Mouse (Mus musculus): ENCODE measurements around the gene Ndc1. TPM values are rescaled to one million over a fixed set of nuclear protein-coding genes. Genes with fewer than 3 reads are reported as not detected.
A peak's percentile ranks its signal among the peaks of the same experiment; 100 is the strongest.
"Not testable (repeated sequence)": the region's sequence is repeated elsewhere in the genome, so short reads cannot be mapped to it uniquely, and the experiment has no call there.

Gene Ndc1
- total RNA-seq, 2 experiments from 2014 or later = 56.0 to 181 TPM

DNA sequence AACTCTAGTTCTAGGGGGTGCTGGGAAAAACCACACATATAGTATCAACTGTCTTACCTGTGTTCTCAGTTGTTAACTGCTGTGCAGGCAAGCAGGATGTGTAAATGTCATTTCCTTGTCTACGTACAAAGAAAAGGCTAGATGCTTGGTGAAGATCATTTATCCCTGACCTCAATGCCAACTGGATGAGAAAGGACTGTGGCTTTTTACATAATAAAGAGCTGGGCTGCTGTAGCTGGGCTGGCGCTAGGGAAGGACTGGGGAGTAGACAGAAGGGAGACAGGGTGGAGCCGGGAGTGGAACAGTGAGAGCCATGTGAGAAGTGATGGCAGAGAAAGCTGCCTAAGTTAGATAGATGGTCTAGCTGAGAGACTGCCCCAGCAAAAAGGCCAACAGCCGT lies 4.8 kb upstream of the Ndc1 start:
- ATAC-seq (replicated peaks; ENCODE audit: poor library complexity, severe bottlenecking) = no peak

DNA sequence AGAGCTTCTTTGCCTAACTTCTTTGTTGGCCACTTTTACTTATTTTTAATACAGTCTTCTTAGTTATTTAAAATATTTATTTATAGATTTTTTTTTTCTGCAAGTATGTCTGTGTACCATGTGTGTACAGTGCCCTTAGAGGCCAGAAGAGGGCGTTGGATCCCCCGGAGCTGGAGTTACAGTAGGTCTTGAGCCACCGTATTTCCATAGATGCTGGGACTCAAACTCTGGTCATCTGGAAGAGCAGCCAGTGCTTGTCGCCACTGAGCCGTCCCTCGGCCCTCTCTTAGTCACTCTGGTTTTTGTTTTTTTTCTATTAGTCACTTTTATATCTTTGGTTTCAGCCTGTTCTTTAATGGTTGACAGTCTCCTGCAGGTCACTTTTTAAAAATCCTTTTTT lies 4.0 kb upstream of the Ndc1 start:
- ATAC-seq (replicated peaks; ENCODE audit: poor library complexity, severe bottlenecking) = no peak

DNA sequence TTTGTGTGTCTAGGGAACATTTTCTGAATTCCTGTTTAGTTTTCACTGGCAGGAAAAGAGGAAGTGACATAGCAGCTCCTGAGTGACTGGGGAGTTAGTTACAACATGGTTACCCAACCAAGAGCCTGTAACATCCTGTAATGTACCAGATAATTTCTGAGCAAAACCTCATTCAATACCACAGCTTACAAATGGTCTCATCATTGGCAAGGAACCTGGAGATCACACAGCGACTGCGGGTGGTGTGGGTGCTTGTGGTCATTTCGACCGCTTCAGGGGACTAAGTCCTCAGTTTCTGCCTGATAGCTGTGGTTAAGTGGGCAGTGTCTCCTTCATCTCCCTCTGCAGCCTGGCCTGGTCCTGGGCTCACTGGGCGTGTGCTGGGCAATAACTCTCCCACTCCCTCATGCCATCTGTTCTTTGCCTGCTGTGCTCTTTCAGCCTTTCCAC lies 3.4 kb upstream of the Ndc1 start:
- peak; percentile 78 for ATAC-seq (replicated peaks; ENCODE audit: poor library complexity, severe bottlenecking)

GRCm38 (mm10) chr4:107366408-107366807 lies 1.2 kb upstream of the Ndc1 start:
- ATAC-seq (replicated peaks; ENCODE audit: poor library complexity, severe bottlenecking) = not testable (repeated sequence)

GRCm38 (mm10) chr4:107372304-107372703 lies 4.7 kb downstream of the Ndc1 start:
- no peak for ATAC-seq (replicated peaks; ENCODE audit: poor library complexity, severe bottlenecking)

GRCm38 (mm10) chr4:107374677-107375076 lies 7.1 kb downstream of the Ndc1 start:
- ATAC-seq (replicated peaks; ENCODE audit: poor library complexity, severe bottlenecking) = no peak

DNA sequence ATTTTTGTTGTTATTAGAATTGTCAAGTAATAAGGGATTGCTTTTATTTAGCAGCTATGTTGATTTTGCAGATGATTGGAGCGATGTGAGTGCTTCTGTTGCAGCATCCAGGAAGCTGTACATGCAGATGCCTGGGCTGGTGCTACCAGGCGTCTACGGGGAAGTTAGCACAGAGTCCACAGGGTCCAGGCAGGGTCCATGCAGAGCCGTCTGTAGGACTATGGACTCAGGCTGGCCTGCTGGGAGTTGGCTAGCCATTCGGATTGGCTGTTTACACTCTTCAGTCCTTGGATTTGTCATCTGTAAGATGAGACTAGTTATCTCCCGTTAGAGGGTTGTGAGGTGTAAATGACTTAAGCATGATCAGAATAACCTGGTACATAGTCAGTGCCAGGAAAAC lies 11.4 kb downstream of the Ndc1 start:
- no peak for ATAC-seq (replicated peaks; ENCODE audit: poor library complexity, severe bottlenecking)

- no peak for ATAC-seq (replicated peaks; ENCODE audit: poor library complexity, severe bottlenecking)
Observed at GRCm38 (mm10) chr4:107380871-107381270, 13.3 kb downstream of the Ndc1 start.

DNA sequence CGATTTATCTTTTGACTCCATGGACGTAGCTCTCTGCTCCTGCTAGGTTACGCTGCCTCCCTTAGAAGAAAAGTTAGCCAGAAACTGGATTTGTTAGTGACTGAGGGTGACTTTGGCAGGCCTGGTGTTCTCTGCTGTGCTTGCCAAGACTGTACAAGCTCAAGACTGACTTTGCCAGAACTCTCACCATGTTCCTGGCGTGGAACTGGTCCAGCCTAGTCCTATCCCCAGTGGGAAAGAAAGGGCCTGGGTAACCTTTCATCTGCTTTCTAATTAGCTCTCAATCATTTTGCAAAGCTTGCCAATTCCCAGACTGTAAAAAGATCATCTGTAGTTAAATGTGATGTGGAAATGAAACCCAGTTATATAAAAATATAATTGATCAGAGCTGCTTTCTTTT lies 19.5 kb downstream of the Ndc1 start:
- ATAC-seq (replicated peaks; ENCODE audit: poor library complexity, severe bottlenecking) = no peak

- no peak for ATAC-seq (replicated peaks; ENCODE audit: poor library complexity, severe bottlenecking)
Observed at GRCm38 (mm10) chr4:107387465-107387864, 19.9 kb downstream of the Ndc1 start.

DNA sequence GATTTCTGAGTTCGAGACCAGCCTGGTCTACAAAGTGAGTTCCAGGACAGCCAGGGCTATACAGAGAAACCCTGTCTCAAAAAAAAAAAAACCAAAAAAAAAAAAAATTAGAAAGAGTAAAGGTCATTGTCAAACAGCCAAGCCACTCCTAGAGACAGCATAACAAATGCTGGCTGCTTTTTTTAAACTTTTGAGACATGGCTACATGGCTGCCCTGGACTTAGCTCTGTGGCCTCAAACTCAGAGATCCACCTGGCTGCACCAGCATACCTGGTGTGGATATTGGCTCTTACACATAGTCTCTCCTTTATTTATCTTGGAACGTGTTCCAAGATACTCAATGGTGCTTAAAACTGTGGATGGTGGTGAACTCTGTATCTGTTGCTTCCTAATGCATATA lies 20.7 kb downstream of the Ndc1 start:
- ATAC-seq (replicated peaks; ENCODE audit: poor library complexity, severe bottlenecking) = no peak

- no peak for ATAC-seq (replicated peaks; ENCODE audit: poor library complexity, severe bottlenecking)
Observed at GRCm38 (mm10) chr4:107389345-107389744, 21.8 kb downstream of the Ndc1 start.

DNA sequence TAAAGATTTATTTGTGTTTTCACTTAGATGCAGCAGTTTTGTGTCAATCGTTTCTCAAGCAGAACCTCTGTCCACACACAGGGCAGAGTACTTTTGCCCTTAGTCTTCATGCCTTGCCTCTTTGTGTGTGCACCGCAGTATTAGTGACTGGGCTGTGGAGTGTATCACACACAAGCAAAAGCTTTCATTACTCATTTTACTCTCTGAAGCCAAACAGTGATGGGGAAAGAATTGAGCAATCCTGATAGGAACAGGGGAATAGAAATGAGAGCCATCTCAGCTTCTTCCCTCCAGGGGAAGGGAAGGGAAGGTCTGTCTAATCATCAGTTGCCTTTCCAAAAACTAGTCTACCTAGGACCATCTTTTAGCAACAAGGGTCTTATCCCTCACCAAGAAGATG lies 26.2 kb downstream of the Ndc1 start:
- no peak for ATAC-seq (replicated peaks; ENCODE audit: poor library complexity, severe bottlenecking)

- no peak for ATAC-seq (replicated peaks; ENCODE audit: poor library complexity, severe bottlenecking)
Observed at GRCm38 (mm10) chr4:107420202-107420601, 52.6 kb downstream of the Ndc1 start.

DNA sequence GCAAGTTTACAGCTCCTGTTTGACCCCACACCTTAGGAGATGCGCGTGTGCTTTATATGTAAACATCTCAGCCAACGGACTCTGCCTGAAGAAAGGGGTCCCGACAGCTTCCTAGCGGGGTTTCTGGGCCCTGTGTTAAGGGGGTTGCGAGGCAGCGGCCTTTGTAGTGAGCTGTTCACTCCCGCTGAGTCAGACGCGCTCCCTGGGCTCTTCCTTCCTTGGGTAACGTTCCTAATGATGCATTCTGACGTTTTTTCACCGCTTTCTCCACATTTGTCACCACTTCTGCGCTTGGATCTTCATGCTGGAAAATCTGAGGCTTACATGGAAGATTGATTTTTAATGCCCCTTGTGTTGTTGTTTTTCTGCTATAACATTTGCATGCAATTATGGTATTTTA lies 54.1 kb downstream of the Ndc1 start:
- ATAC-seq (replicated peaks; ENCODE audit: poor library complexity, severe bottlenecking) = peak; percentile 61; the same call in 1 of the 2 replicates

GRCm38 (mm10) chr4:107422176-107422575 lies 54.6 kb downstream of the Ndc1 start:
- ATAC-seq (replicated peaks; ENCODE audit: poor library complexity, severe bottlenecking) = peak; percentile 54

DNA sequence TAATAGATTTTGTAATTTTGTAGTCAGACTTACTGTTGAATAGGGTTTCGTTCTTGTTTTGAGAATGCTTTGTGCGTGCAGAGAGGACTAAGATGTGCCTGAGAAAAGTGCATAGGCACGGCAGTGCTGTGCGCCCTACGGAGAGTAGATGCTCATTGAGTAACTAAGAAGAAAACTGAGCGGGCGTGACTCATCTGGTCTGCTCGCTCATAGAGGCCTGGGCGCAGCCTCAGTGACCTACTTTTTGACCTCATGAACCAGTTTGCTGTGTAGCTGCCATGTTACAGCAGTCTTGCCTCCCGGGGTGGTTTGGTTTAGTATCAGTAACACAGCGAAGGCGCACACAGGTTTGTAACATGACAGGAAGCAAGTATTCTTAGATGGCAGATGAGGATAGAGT lies 58.0 kb downstream of the Ndc1 start:
- ATAC-seq (replicated peaks; ENCODE audit: poor library complexity, severe bottlenecking) = no peak

DNA sequence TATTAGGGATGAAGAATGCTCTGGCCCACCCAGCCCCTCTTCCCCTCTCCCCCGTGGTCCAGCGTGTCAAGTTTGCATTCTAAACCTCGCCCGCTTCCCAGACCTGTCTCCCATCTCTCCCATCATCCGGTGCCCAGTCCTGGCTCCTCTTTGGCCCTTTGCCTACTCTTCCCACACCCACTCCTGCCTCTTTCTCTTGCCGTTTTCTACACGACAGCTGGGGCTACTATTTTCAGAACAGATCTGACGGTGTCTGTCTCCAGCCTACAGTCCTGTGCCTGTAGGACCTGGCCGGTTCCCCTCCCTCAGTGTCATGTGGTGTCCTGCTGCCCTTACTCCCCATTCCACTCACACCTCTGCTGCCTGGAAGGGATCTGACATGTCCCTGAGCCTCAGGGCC lies 59.0 kb downstream of the Ndc1 start:
- ATAC-seq (replicated peaks; ENCODE audit: poor library complexity, severe bottlenecking) = no peak

DNA sequence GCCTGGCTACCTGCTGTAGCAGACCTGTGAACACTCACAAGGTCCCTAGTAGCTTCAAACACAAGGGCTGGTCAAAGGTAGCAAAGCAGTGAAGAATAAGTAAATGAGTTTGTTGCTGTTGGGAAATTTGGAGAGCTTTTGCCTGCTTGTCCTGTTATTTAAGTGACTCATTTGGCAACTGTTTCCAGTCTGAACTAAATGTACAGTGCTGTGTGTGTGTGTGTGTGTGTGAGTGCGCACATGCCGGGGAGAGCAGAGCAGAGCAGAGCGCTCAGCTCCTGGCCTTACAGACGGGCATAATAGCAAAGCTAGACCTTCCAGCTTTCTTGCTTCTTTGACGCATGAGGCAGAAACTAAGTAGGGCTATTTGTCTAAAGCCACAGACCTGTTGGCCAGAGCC lies 65.1 kb downstream of the Ndc1 start:
- ATAC-seq (replicated peaks; ENCODE audit: poor library complexity, severe bottlenecking) = no peak

DNA sequence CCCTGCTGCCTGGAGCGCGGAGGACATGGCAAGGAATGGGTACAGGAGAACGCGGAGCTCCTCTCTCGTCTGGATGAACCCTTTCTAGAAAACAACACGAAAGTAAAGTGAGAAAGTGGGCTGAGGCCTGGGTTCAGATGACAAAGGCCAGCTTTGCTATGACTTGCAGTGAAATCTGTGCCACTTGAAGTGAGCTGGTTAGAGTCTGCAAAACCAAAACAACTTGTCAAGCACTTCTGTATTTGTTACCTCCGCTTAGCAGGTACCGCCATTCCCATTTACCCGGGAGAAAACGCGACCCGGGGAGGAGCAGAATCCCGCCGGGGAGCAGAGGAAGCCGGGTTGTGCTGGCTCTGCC lies 66.4 kb downstream of the Ndc1 start:
- ATAC-seq (replicated peaks; ENCODE audit: poor library complexity, severe bottlenecking) = 0 out of 2 replicates have a peak, but pooled peaks have one; percentile 2

DNA sequence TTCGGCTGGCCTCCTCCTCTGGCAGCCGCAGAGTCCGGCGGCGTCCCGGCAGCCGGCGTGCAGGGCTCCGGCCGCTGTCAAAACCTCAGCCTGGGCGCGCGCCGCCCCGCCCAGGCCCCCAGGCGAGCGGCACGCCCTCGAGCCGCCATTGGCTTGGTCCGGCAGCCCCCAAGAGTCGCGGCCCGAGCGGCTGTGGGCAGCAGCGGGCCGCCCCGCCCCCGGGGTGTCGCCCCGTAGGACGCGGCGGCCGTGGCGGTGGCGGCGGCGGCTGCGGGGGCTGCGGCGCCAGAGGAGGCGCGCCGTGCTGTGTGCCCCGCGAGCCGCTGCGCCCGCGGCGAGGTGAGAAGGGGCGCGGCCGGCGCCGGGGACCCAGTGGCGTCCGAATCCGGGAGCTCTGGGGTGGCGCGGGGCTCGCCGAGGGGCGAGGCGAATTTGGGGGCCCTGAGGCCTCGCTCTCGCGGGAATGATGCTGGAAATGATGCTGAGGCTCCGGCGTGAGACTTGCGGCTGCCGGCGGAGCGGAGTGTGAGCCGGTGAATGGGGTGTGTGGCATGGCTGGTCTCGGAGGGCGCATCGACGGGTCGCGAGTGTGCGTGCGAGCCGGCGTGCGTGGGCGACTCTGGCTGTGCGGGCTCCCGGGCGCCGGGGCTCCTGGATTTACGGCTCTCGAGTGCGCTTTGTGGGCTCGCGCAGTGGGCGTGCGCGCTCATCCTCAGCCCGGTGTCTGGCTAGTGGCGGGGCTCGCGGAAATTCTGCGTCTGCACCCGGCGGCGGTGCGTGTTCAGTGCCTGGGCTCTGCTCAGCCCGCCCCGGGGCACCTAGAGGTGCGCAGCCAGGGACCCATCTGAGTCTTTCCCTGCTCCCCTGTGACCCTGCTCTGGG lies 67.0 kb downstream of the Ndc1 start, which contains the start of gene Glis1:
Gene Glis1, plus strand, starts transcription at position 236 of the 882 bp plus-strand sequence.
- ATAC-seq (replicated peaks; ENCODE audit: poor library complexity, severe bottlenecking) = peak; percentile 80
